ENCODE assay signal across 9 mouse cellular contexts in genomic region chr9:95194158-95194557, GRCm38 (mm10).
DNase-seq lines count a peak whose midpoint lies in the region; ATAC-seq lines count a peak whose summit lies in the region.
"Had no signal": no experiment of that assay in that cellular context is flagged by ENCODE, and none has a peak within 500 bp of the region (broad histone marks: within the 10 kb centered on the region; RNA-seq: fewer than 3 reads in every experiment).

No protein-coding gene starts in this region.

- H3K4me2 ChIP-seq in embryonic facial prominence, embryonic 15.5 days (replicated peaks) = no peak overlapping the region
- H3K4me2 ChIP-seq in midbrain, embryonic 15.5 days = no peak overlapping the region
- H3K4me2 ChIP-seq: hindbrain, embryonic 15.5 days had no signal

- peak; percentile 13 for DNase-seq in gastrocnemius, postnatal 14 days
- no peak for DNase-seq in gastrocnemius, adult 18-20 months (ENCODE audit: low spot score)
- peak; percentile 44 for DNase-seq in kidney, adult 11 months
- peak; percentile 71 to 73 for DNase-seq in lung, postnatal 4 days
- no peak for DNase-seq in thymus, postnatal 10 days (ENCODE audit: low spot score in 2 of 2)

- no peak overlapping the region for H3K9ac ChIP-seq in embryonic facial prominence, embryonic 15.5 days
- no peak overlapping the region for H3K9ac ChIP-seq in midbrain, embryonic 15.5 days
- H3K9ac ChIP-seq: hindbrain, embryonic 15.5 days had no signal

- intact Hi-C loops in gastrocnemius, postnatal 14 days (cut with DNase I; ENCODE audit: low total_unique reads) = no loop called here

- peak overlapping the region; percentile 48 for H3K27ac ChIP-seq in embryonic facial prominence, embryonic 15.5 days (replicated peaks)
- no peak overlapping the region for H3K27ac ChIP-seq in midbrain, embryonic 15.5 days
- H3K27ac ChIP-seq: hindbrain, embryonic 15.5 days had no signal

- H3K27me3 ChIP-seq in embryonic facial prominence, embryonic 15.5 days = no peaks in the 10 kb centered on the region
- no peaks in the 10 kb centered on the region for H3K27me3 ChIP-seq in midbrain, embryonic 15.5 days (replicated peaks)
- H3K27me3 ChIP-seq: hindbrain, embryonic 15.5 days had no signal

- no peak overlapping the region for H3K4me3 ChIP-seq in embryonic facial prominence, embryonic 15.5 days (replicated peaks)
- no peak overlapping the region for H3K4me3 ChIP-seq in midbrain, embryonic 15.5 days
- H3K4me3 ChIP-seq: hindbrain, embryonic 15.5 days had no signal

- H3K9me3 ChIP-seq in embryonic facial prominence, embryonic 15.5 days (replicated peaks) = no peaks in the 10 kb centered on the region
- no peaks in the 10 kb centered on the region for H3K9me3 ChIP-seq in midbrain, embryonic 15.5 days
- H3K9me3 ChIP-seq: hindbrain, embryonic 15.5 days had no signal

- peaks cover 17% of the 10 kb centered on the region for H3K4me1 ChIP-seq in embryonic facial prominence, embryonic 15.5 days
- 0 out of 2 replicates have a peak, but pooled peaks cover 2% of the 10 kb centered on the region for H3K4me1 ChIP-seq in midbrain, embryonic 15.5 days
- H3K4me1 ChIP-seq: hindbrain, embryonic 15.5 days had no signal

- WGBS in embryonic facial prominence, embryonic 15.5 days = 36% methylated on average over 5 of the region's 5 CpGs
- 65% methylated on average over 5 of the region's 5 CpGs for WGBS in midbrain, embryonic 15.5 days

- 0 out of 2 replicates have a peak, but pooled peaks have one; percentile 51 for ATAC-seq in embryonic facial prominence, embryonic 15.5 days (ENCODE audit: insufficient number of reproducible peaks, low FRiP score, low TSS enrichment, low read depth)
- no peak for ATAC-seq in erythroblast, adult 5-6 weeks (replicated peaks; ENCODE audit: low FRiP score, poor library complexity, severe bottlenecking)
- ATAC-seq in midbrain, embryonic 15.5 days (replicated peaks) = no peak

- H3K36me3 ChIP-seq in embryonic facial prominence, embryonic 15.5 days = no peaks in the 10 kb centered on the region
- H3K36me3 ChIP-seq in midbrain, embryonic 15.5 days (replicated peaks) = no peaks in the 10 kb centered on the region
- H3K36me3 ChIP-seq: hindbrain, embryonic 15.5 days had no signal

Comparison
In these comparisons a context has a peak if more than half of its experiments do, and no peak if none do; other contexts are left out.
1. DNase-seq: peak in gastrocnemius, postnatal 14 days (single experiment), kidney, adult 11 months (single experiment) and lung, postnatal 4 days (2 of 2); none in gastrocnemius, adult 18-20 months (single experiment) and thymus, postnatal 10 days (0 of 2).